Mouse (Mus musculus): Measurements from ENCODE around the gene Zfhx3. TPM values are rescaled to one million over a fixed set of nuclear protein-coding genes. Genes with fewer than 3 reads are reported as not detected.

Zfhx3 gene
- polyA plus RNA-seq, 1 experiment from 2014 or later = 7.4 TPM

DNA sequence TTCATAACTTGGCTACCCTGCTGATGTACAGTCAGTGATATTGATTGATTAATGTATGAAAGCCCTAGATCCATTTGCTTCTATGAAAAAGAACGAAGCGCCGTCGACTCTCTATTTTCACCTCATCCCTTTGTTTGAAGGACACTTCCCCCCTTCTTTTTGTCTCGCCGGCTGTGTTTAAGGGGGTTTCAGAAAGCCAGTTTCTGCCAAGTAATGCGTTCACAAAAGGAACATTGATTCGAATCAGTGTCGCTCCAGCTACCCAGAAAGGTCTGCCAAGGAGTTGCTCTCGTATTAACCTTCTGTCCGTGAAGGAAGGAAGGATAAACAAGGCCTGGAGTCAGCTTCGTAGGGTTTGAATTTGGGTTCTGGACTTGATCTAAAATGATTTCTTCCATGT lies 943.4 kb downstream of the Zfhx3 start:
- Histone ChIP-seq H3K4me2 (no peak overlapping the region), H3K27me3 (replicated peaks) (no peaks in the 10 kb centered on the region), H3K9me3 (replicated peaks) (no peaks in the 10 kb centered on the region), H3K36me3 (no peaks in the 10 kb centered on the region), H3K4me3 (no peak overlapping the region), H3K4me1 (replicated peaks) (peaks cover 30% of the 10 kb centered on the region), H3K9ac (no peak overlapping the region), H3K27ac (ENCODE audit: poor library complexity, severe bottlenecking) (no peak overlapping the region)
- ATAC-seq (ENCODE audit: insufficient number of reproducible peaks, low FRiP score) = no peak
- 88% methylated on average over 12 of the region's 12 CpGs for WGBS

DNA sequence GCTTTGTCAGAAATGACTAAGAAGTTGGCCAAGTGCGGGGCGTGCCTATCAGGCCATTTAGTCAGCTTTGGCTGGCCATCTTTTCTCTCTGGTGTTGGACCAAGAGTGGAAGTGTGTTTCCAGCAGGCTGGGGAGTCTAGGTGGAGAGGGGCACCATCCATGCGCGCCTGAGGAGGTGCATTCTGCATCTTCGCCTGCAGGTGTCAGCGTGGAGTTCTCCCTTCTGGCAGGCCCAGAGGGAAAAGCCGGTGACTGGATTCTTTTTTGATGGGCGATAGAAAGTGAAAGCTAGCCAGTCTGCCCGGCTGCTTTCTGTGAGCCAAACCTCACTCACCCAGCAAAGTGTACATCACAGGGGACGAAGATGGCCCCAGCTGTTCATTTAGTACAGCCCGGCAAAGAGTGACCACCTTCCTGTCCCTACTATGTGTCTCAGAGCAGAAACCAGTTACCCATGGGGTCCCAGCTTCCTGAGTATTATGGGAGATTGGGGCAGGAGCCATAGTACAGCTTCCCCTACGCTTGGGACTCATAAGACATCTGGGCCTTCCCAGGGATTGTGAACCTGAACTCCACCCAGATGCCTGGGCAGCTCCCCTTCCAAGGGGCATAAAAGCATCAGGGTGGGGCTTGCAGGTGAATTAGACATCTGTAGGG lies 944.3 kb downstream of the Zfhx3 start:
- Histone ChIP-seq H3K9ac (peak overlapping the region; percentile 63; the same call in 1 of the 2 replicates), H3K4me3 (peak overlapping the region; percentile 36), H3K4me2 (peak overlapping the region; percentile 69), H3K36me3 (no peaks in the 10 kb centered on the region), H3K4me1 (replicated peaks) (peaks cover 30% of the 10 kb centered on the region), H3K27ac (ENCODE audit: poor library complexity, severe bottlenecking) (no peak overlapping the region), H3K27me3 (replicated peaks) (no peaks in the 10 kb centered on the region), H3K9me3 (replicated peaks) (no peaks in the 10 kb centered on the region)
- 18% methylated on average over 12 of the region's 12 CpGs for WGBS
- peak; percentile 49; the same call in 1 of the 2 replicates for ATAC-seq (ENCODE audit: insufficient number of reproducible peaks, low FRiP score)

DNA sequence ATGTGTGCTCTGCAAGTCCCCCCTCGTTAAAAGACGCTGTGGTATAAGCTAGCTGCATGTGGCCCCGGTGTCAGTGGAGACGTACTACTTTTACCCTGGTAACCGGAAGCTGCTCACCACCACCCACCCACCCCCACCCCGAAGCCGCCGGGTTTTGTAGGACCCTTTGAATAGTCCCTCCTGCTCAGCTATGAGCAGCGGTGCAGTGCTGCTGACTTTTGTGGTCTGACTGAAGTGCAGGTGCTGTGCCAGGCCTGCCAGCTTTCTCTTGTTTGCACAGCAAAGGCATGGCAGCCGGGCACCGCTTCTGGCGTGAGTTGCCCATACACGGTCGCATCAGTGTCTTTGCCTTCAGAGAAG lies 944.8 kb downstream of the Zfhx3 start:
- no peak for ATAC-seq (ENCODE audit: insufficient number of reproducible peaks, low FRiP score)
- Histone ChIP-seq H3K4me2 (peak overlapping the region; percentile 69), H3K36me3 (no peaks in the 10 kb centered on the region), H3K9ac (peak overlapping the region; percentile 63; the same call in 1 of the 2 replicates), H3K27me3 (replicated peaks) (no peaks in the 10 kb centered on the region), H3K9me3 (replicated peaks) (no peaks in the 10 kb centered on the region), H3K4me1 (replicated peaks) (peaks cover 30% of the 10 kb centered on the region), H3K4me3 (no peak overlapping the region), H3K27ac (ENCODE audit: poor library complexity, severe bottlenecking) (no peak overlapping the region)
- WGBS = 80% methylated on average over 14 of the region's 14 CpGs

DNA sequence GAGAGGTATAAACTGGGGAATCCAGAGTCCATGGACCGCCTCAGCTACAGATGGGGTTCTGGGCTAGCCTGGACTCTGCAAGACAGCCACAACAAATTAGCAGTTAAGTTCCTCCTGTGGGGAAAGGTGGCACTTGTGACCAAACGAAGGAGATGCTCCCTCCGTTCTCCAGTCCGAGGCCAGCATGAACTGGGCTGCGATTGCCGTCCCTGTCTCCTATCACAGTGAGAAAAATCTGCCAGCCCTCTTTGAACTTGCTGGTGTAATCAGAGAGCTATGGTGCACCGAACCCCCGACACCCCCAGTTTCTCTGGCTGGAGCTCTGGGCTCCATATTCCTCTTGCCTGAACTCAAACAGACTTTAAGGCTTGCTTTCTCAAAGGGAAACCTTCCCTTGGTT lies 945.4 kb downstream of the Zfhx3 start:
- Histone ChIP-seq H3K4me2 (no peak overlapping the region), H3K27me3 (replicated peaks) (no peaks in the 10 kb centered on the region), H3K36me3 (no peaks in the 10 kb centered on the region), H3K9me3 (replicated peaks) (no peaks in the 10 kb centered on the region), H3K27ac (ENCODE audit: poor library complexity, severe bottlenecking) (no peak overlapping the region), H3K4me1 (replicated peaks) (peaks cover 30% of the 10 kb centered on the region), H3K9ac (no peak overlapping the region), H3K4me3 (no peak overlapping the region)
- WGBS = 86% methylated on average over 8 of the region's 8 CpGs
- no peak for ATAC-seq (ENCODE audit: insufficient number of reproducible peaks, low FRiP score)

DNA sequence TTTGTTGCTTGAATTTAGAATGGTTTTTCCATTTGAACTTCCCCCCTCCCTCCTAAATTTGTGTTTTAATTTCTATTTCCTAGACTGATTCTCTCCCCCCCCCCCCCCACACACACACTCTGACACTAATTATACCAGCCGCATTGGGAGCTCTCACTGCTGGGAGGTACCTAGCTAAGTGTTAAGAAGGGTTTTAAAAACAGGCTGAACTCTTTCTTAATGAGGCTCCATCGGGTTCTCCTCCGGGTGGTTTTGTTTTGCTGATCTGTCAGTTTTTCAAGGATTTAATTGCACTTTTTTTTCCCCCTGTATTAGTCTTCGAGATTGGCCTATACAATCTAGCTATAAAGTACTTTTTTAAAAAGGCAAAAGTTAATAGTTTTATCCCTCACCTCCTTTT lies 946.5 kb downstream of the Zfhx3 start:
- H3K4me1 ChIP-seq (replicated peaks) = peaks cover 31% of the 10 kb centered on the region
- no peaks in the 10 kb centered on the region for H3K36me3 ChIP-seq
- H3K9me3 ChIP-seq (replicated peaks) = no peaks in the 10 kb centered on the region
- no peak for ATAC-seq (ENCODE audit: insufficient number of reproducible peaks, low FRiP score)
- H3K27me3 ChIP-seq (replicated peaks) = no peaks in the 10 kb centered on the region
- no peak overlapping the region for H3K27ac ChIP-seq (ENCODE audit: poor library complexity, severe bottlenecking)
- 69% methylated on average over 4 of the region's 4 CpGs for WGBS
- no peak overlapping the region for H3K4me2 ChIP-seq
- H3K4me3 ChIP-seq = no peak overlapping the region
- H3K9ac ChIP-seq = no peak overlapping the region

DNA sequence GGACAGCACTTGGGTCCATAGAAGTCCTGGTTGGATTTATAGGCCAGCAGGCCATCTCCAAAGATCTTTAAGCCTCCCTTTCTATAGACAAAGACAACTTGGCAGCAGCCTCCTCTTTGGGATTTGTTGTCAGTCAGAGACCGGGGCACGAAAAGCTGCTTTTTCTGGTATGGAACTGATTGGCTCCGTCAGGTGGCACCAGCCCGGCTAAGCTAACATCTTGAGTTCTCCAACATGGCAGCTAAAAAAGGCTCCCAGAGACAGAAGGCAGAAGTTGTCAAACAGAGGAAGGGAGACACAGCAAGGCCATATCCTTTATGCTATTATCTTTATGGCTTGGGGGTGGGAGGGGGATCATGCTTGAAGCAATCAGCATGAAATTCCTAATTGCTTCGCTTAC lies 947.0 kb downstream of the Zfhx3 start:
- ATAC-seq (ENCODE audit: insufficient number of reproducible peaks, low FRiP score) = no peak
- no peak overlapping the region for H3K9ac ChIP-seq
- no peaks in the 10 kb centered on the region for H3K36me3 ChIP-seq
- H3K27ac ChIP-seq (ENCODE audit: poor library complexity, severe bottlenecking) = no peak overlapping the region
- no peaks in the 10 kb centered on the region for H3K27me3 ChIP-seq (replicated peaks)
- H3K4me2 ChIP-seq = no peak overlapping the region
- WGBS = 49% methylated on average over 5 of the region's 5 CpGs
- no peaks in the 10 kb centered on the region for H3K9me3 ChIP-seq (replicated peaks)
- peaks cover 35% of the 10 kb centered on the region for H3K4me1 ChIP-seq (replicated peaks)
- H3K4me3 ChIP-seq = no peak overlapping the region

DNA sequence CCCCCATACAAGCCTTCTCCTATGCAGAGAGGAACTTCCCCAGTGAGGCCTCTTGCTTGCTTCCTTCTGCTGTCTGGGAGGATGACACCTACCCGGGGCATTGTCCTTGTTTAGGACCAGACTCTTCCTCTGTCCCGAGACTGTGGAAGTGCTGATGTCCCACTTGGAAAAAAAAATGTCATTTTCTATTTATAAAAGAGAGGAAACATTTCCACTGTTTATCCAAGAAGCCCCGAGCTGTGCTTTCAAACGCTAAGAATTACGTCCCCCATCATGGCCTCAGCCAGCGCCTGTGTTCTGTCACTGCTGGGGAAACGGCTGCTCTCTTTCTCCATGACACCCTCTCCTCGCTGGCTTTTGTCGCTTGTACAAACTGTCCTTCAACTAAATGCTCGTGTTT lies 951.8 kb downstream of the Zfhx3 start:
- H3K4me3 ChIP-seq = no peak overlapping the region
- no peaks in the 10 kb centered on the region for H3K36me3 ChIP-seq
- no peaks in the 10 kb centered on the region for H3K27me3 ChIP-seq (replicated peaks)
- 10% methylated on average over 10 of the region's 10 CpGs for WGBS
- no peak overlapping the region for H3K9ac ChIP-seq
- peak; percentile 56 for ATAC-seq (ENCODE audit: insufficient number of reproducible peaks, low FRiP score)
- H3K9me3 ChIP-seq (replicated peaks) = no peaks in the 10 kb centered on the region
- H3K4me2 ChIP-seq = peak overlapping the region; percentile 41
- peaks cover 62% of the 10 kb centered on the region for H3K4me1 ChIP-seq (replicated peaks)
- peak overlapping the region; percentile 84 for H3K27ac ChIP-seq (ENCODE audit: poor library complexity, severe bottlenecking)

DNA sequence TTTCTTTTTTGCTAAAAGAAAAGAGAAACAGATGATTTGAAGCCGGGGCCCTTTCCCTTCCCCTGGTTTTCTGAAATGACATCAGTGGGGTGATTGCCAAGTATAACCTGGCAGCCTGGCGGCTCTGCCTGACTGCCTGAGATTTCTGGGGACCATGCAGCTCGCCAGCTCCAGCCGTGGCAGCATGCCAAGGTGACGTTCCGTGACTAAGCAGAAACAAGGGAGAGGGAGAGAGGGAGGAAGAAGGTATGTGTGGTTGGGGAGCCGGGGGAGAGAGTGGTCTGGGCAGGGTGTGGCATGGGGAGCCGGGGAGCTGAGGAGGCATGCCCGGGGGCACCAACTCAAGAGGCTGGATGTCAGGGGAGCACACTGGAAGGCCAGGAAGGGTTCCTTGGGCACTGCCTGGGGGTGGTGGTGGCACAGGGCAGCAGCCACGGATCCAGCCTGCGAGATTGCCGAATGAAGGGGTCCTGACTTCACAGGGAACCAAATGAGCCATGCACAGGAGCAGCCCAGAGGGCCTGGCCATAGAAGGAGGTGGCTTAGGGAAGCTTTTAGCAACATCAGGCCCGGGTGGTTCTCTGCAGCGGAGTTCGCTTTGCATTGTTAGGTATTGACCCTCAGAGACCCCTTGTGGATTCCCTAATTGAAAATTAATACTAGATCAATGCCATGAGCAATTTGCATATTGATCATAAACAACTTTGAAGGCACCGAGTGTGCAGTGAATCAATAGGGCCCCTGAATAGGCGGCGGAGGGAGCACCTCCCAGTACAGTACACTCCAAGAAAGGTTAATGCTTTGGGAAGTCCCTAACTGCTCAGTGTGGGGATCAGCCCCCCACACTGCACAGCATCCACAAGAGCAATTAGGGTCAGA lies 954.3 kb downstream of the Zfhx3 start:
- H3K4me2 ChIP-seq = peak overlapping the region; percentile 44
- H3K9ac ChIP-seq = peak overlapping the region; percentile 40; the same call in 1 of the 2 replicates
- no peaks in the 10 kb centered on the region for H3K36me3 ChIP-seq
- H3K4me1 ChIP-seq (replicated peaks) = peaks cover 77% of the 10 kb centered on the region
- WGBS = 42% methylated on average over 18 of the region's 18 CpGs
- H3K27ac ChIP-seq (ENCODE audit: poor library complexity, severe bottlenecking) = peak overlapping the region; percentile 82
- ATAC-seq (ENCODE audit: insufficient number of reproducible peaks, low FRiP score) = peak; percentile 52; the same call in 1 of the 2 replicates
- H3K9me3 ChIP-seq (replicated peaks) = no peaks in the 10 kb centered on the region
- no peaks in the 10 kb centered on the region for H3K27me3 ChIP-seq (replicated peaks)
- H3K4me3 ChIP-seq = 0 out of 2 replicates have a peak overlapping the region, but pooled peaks have one; percentile 6

DNA sequence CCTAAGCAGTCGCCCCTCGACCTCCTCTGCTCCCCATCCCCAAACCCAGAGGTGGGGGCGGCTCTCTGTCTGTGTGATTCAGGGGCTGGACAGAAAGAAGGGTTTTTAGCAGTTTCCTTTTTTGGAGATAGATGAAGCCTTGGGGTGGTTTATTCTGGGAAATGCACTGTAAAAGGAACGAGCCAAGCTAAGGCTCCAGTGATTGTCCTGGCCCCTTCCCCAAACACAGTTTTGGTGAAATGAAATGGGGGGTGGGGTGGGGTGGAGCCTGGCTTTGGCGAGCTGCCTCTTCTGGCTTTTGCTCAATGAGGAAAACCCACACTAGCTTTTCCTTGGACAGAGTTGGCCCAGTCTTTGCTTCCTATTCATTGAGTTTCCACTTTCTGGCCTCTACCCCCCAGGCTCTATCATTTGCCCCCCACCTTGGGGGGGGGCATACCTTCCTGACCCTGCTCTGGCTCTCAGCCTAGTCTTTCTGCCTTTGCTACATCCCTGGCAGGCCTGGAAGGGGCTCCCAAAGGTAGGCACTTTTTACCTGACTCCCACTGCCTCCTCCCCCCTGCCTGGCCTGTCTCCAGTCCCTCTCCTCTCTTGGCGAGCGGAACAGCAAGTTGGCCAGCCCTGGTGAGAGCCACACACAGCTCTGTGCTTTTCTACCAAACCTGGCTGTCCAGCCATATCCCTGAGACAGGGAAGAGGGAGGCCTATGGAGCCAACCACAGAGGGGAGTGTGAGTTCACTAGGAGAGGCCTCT lies 955.1 kb downstream of the Zfhx3 start:
- Histone ChIP-seq H3K36me3 (no peaks in the 10 kb centered on the region), H3K4me1 (replicated peaks) (peaks cover 80% of the 10 kb centered on the region), H3K9me3 (replicated peaks) (no peaks in the 10 kb centered on the region), H3K4me2 (no peak overlapping the region), H3K9ac (peak overlapping the region; percentile 40; the same call in 1 of the 2 replicates), H3K27ac (ENCODE audit: poor library complexity, severe bottlenecking) (peak overlapping the region; percentile 82), H3K27me3 (replicated peaks) (no peaks in the 10 kb centered on the region), H3K4me3 (no peak overlapping the region)
- 51% methylated on average over 7 of the region's 7 CpGs for WGBS
- no peak for ATAC-seq (ENCODE audit: insufficient number of reproducible peaks, low FRiP score)

DNA sequence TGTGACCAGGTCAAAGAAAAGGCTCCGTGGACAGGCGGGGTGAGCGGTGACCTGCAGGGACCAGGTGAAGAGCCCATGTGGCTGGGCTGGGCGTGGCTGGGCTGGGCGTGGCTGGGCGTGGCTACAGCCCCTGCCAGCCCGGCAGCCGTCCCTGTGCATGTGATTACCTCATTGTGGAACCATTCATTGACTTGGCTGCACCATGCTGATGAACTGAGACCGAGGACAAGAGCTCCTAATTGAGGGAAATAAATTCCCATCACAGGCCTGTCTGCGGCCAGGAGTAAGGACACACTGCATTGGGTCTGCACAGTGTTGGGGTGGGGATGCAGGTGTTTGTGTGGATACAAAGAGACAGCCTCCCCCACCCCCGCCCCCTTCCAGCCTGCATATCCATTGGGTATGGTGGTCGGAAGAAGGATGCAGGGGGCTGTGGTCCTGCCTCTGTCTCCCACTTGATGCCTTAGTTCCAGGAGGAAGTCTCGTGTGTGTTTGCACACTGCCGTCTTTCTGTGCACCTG lies 956.9 kb downstream of the Zfhx3 start:
- 80% methylated on average over 14 of the region's 14 CpGs for WGBS
- Histone ChIP-seq H3K9me3 (replicated peaks) (no peaks in the 10 kb centered on the region), H3K4me2 (no peak overlapping the region), H3K27me3 (replicated peaks) (no peaks in the 10 kb centered on the region), H3K36me3 (no peaks in the 10 kb centered on the region), H3K4me1 (replicated peaks) (peaks cover 78% of the 10 kb centered on the region), H3K27ac (ENCODE audit: poor library complexity, severe bottlenecking) (no peak overlapping the region), H3K9ac (no peak overlapping the region), H3K4me3 (no peak overlapping the region)
- ATAC-seq (ENCODE audit: insufficient number of reproducible peaks, low FRiP score) = no peak

DNA sequence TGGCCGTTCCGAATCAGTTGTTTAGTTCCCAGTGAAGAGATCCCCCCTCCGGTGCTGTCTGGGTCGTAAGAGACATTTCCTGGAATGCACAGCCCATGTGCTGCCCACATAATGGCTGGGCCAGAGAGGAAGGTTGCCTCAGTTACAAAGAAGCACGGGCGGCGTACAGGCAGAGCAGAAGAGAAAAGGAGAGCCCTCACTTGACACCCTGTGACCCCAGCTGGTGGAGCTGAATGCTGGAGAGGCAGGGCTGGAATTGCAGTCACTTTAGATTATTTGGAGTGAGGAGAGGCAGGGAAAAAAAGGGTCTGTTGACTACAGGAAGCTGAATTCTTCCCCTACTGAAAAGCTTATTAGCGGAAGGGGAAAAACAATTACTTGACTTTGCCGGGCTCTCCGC lies 958.1 kb downstream of the Zfhx3 start:
- H3K4me1 ChIP-seq (replicated peaks) = peaks cover 71% of the 10 kb centered on the region
- H3K4me2 ChIP-seq = peak overlapping the region; percentile 24
- H3K9me3 ChIP-seq (replicated peaks) = no peaks in the 10 kb centered on the region

More for the DNA sequence above, 958.1 kb downstream of the Zfhx3 start:
- Histone ChIP-seq H3K27ac (ENCODE audit: poor library complexity, severe bottlenecking) (peak overlapping the region; percentile 79), H3K36me3 (no peaks in the 10 kb centered on the region), H3K9ac (no peak overlapping the region), H3K4me3 (no peak overlapping the region), H3K27me3 (replicated peaks) (no peaks in the 10 kb centered on the region)
- ATAC-seq (ENCODE audit: insufficient number of reproducible peaks, low FRiP score) = no peak
- WGBS = 33% methylated on average over 10 of the region's 10 CpGs

All from heart, embryonic 12.5 days (tissue).